Mouse (Mus musculus): Measurements from ENCODE around the gene Thra.

The Thra gene

DNA sequence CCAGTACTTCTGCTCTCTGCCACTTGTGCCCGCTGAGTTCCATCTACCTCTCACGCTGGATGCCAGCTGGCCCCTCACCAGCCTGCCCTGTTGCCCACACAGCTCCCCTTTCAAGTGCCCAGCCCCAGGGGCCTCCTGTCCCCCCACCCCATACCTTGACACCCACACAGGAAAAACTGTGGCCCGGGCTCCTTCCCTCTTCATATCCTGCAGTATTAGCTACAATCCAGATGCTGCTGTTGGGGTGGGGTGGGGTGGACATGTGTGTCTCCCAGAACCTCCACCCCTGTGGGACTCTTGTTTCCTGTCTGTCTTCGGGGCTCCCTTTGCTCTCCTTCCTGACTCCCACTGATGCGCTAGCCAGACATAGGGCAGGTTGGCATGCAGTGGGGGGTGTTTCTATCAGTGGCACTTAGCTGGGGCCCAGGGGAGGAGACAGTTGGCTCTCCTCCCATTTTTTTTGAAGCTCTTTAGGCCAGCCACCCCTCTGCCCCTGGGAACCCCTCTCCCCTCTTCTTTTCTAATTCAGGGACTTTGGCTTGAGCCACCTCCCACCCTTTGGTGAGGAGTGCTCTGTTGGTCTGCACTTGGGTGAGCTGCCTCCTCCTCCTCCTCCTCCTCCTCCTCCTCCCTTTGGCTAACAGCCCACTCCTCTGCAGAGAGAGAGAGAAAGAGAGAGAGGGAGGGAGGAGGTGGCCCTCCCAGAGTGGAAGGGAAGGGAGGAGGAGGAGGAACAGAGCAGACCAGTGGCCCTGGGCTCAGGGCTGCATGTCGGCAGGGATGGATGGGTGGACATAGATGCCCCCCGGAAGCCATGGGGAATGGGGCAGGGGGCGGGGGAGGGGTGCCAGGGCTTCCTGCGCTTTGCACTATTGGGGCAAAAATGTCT lies 25.2 kb downstream of the Thra start:
- DNase-seq (ENCODE audit: low spot score in 2 of 2) = peak in 1 of 2 experiments; percentile 25

GRCm38 (mm10) chr11:98766346-98766745 lies 25.9 kb downstream of the Thra start:
- peak in 1 of 2 experiments; percentile 1 for DNase-seq (ENCODE audit: low spot score in 2 of 2)

GRCm38 (mm10) chr11:98766816-98767215 lies 26.4 kb downstream of the Thra start:
- DNase-seq (ENCODE audit: low spot score in 2 of 2) = peak in 1 of 2 experiments; percentile 11

- peak in 1 of 2 experiments; percentile 53 for DNase-seq (ENCODE audit: low spot score in 2 of 2)
Observed at GRCm38 (mm10) chr11:98767276-98767675, 26.8 kb downstream of the Thra start.

- DNase-seq (ENCODE audit: low spot score in 2 of 2) = no peak
Observed at GRCm38 (mm10) chr11:98767713-98768112, 27.3 kb downstream of the Thra start.

DNA sequence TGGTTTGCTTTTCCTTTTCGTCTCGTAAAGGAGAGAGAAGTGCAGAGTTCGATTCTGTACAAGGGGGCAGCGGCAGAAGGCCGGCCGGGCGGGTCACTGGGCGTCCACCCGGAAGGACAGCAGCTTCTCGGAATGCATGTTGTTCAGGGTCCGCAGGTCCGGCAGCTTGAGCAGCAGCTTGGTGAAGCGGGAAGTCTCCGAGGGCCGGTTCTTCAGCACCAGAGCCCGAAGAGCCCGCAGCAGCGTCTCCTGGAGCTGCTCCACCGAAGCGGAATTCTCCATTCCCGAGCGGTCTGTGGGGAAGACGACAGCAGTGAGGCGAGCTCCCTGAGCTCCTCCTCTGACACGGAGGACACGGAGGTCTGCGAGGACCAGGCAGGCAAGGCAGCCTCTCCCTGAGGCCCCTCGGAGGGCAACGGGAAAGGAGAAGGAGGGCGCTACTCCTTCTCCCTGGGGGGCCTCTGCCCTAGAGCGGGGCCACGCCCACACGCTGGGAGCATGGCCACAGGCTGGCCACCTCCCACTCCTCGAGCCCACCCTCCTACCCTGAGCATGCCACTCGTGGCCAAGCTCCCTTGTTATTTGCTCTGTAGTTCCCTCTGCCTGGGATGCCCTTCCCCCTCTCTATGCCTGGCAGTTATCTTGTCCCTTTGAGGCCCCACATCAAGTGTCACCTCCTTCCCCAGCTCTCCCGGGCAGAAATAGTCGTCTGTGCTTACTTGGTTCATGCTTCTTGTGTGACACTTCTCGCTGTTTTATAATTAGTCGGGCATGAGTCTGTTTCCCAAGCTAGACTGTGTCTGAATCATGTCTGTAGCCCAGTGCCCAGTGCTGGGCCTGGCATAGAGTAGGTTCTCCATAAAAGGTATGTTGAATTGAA lies 27.9 kb downstream of the Thra start:
- DNase-seq (ENCODE audit: low spot score in 2 of 2) = no peak

DNA sequence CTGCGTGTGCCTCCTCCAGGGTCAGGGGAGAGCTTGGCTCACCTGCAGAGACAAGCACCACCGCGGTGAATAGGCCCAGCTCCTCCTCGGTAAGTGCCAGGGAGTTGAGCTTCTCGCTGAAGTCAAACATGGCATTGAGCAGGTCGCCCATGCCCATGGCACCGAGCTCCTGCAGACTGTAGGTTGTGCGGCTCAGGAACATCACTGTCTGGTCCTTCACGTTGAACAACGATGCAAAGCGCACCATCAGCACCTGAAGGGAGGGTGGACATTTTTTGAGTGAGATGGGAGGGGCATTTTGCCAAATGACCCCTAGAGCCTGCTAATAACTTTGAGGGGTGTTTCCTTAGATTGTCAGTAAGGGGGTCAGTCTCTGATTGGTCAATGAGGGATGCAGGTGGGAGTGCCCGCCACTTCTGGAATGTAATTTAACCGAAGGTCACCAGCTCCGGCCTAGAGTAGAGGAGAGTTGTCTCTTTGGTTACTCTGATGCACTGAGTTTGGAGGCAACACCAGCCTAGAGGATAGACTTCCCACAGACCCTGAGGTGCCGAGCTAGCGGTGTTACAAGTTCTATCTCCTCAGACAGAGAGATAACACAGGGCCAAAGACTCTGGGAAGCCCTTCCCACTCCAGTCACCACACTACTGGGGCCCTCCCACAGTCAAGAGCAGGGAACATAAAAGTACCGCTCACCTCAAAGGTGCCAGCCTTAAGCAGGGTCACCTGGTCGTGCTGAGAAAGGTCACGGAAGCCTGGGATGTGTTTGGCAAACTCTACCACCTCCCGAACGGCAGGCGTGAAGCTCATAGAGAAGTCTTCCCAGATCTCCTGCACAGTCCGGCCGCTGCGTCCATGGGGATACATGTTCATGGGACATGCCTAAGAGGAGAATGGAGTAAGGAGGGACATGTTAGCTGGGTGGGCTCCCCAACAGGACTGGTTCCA lies 28.8 kb downstream of the Thra start:
- no peak for DNase-seq (ENCODE audit: low spot score in 2 of 2)

DNA sequence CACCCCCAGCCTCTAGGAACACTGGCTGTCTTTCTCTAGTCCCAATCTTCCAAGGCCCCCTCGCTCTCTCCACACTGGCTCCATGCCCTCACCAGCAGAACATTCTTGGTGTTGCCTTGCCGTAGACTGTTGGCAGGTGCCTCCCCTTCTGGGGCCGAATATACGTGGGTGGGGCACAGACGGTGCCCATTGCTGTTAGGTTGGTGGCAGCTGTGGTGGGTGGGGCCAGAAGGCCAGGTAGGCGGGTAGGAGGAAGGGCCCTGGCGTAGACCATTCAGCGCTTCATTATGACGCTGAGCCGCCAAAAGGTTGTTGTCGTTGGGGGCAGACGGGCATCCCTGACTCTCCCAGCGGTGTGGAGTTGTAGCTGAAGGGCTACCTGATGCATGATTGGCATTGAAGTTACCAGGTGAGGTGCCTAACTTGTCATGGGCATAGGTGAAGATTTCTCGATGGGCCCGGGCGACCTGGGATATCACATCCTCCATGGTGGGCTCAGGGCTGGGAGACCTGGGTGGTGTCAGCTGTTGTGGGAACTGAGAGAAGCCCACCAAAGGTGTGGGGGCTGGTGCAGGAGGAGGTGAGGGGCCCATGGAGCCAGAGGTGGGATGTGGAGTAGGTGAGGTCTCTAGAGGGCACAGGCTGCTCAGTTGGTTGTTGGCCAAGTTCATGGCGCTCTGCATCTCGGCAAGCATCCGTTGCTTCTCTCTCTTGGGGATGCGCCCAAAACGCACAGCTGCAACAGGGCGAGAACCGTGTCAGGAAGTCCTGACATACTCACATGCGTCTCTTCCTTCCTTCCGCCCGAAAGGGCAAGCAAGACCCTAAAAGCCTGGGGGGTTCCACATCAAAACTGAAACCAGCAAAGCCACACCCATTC lies 29.9 kb downstream of the Thra start:
- DNase-seq (ENCODE audit: low spot score in 2 of 2) = no peak

DNA sequence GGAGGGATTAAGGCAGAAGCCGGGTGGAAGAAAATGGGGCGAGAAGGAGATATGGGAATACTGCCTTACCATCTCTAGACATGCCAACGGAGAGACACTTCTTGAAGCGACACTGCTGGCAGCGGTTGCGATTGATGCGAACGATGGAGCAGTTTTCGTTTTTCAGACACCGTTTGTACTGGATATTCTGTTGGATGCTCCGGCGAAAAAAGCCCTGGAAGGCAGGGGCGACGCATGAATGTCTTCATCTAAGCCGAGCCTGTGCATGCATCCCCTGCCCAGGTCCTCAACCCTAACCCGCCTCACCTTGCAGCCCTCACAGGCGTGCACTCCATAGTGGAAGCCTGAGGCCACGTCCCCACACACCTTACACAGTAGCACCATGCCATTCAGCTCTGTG lies 30.7 kb downstream of the Thra start:
- no peak for DNase-seq (ENCODE audit: low spot score in 2 of 2)

- no peak for DNase-seq (ENCODE audit: low spot score in 2 of 2)
Observed at GRCm38 (mm10) chr11:98771844-98772525, 31.5 kb downstream of the Thra start.

DNA sequence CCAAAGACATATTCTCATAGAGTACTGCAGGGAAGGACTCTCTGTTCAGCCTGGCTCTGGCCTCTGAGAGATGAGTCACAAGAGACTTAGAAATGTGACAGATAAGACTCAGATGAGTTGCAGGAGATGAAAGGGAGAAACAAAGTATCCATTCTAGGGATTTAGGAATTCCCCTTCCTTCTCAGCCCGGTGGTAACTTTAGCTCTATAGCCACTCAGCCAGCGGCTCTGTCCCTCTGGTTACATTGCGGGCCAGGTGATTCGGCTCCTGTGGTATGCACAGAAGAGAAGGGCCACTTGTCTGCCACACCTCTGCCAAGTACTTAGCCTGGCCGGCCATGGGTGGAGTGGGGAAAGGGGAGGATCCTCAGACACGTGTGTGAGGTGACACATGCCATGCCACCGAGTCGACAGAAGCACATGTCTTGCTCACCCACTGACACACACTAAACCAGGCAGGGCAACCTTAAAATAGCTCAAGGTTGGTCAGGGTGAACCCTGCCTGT lies 32.3 kb downstream of the Thra start:
- DNase-seq (ENCODE audit: low spot score in 2 of 2) = no peak

DNA sequence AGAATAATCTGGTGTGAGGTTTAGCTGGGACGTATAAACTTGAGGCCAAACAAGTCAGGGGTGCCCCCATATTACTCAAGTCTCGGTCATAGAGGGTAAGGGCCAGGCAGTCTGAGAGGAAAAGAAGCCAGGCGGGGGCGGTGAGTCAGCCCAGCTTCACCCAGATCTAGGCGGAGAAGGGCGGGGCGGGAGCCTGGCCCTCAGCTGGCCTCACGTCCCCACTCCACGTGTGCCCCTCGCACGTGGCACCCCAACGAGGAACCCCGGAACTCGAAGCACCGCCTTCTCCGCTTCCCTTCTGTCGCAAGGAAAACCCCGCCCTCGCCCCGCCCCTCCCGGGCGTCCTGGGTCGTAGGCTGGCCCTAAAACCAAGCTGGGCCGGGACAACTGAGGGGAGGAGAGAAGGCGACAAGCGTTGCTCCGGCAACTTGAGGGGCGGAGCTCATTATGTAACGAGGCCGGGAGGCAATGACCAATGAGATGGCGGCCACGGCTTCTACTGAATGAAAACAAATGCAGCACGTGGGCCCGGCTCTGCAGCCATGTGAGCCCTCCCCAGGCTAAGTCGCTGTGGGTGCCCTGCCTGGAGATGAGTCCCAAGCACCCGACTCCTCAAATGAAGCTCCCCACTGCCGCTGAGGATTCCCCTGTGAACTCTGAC lies 33.3 kb downstream of the Thra start:
- DNase-seq (ENCODE audit: low spot score in 2 of 2) = peak; percentile 80 to 87

DNA sequence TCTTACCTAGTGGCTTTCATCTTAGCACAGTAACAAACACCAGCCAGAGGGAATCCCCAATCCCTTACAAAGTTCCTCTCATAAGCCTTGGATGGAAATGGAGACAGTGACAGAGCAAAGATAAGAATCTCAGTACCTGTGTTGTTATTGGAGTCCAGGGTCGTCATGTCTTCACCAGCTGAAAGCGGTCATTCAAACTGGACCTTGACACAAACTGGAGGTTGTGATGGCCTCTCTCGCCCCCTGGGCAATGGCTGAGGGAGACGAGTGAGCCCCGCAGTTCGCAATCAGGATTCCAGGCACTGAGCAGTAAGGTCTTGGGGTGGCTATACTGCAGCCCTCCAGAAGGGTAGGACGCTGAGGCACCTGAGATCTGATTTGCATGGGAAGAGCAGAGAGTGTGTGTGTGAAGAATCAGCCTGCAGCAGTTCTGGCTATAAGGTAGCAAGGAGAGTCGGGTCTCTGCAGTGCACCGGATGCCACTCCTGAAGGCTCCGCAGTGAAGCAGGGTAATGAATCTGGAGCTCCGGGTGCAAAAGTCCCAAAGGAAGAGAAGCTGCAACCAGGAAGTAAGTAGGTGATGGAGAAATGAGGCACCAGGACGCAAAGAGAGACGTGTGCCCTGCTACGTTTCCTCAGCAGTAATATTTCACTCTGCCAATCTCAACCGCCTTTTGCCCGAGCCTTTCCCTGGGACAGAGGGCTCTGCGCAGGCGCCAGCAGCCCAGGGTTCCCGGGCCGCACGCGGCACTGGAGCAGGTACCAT lies 34.3 kb downstream of the Thra start, which contains the start of gene Nr1d1:
TSS of gene Nr1d1 (minus strand) at position 752 of the 766 bp plus-strand sequence.
- no peak for DNase-seq (ENCODE audit: low spot score in 2 of 2)

- DNase-seq (ENCODE audit: low spot score in 2 of 2) = peak; percentile 96 to 98
Observed at GRCm38 (mm10) chr11:98775348-98776051, 35.1 kb downstream of the Thra start.

- no peak for DNase-seq (ENCODE audit: low spot score in 2 of 2)
Observed at GRCm38 (mm10) chr11:98776052-98776764, 35.8 kb downstream of the Thra start.

GRCm38 (mm10) chr11:98776843-98777590 lies 36.6 kb downstream of the Thra start:
- DNase-seq (ENCODE audit: low spot score in 2 of 2) = no peak
